Mouse (Mus musculus): Measurements from ENCODE around the gene Slc26a10.

Slc26a10 gene

DNA sequence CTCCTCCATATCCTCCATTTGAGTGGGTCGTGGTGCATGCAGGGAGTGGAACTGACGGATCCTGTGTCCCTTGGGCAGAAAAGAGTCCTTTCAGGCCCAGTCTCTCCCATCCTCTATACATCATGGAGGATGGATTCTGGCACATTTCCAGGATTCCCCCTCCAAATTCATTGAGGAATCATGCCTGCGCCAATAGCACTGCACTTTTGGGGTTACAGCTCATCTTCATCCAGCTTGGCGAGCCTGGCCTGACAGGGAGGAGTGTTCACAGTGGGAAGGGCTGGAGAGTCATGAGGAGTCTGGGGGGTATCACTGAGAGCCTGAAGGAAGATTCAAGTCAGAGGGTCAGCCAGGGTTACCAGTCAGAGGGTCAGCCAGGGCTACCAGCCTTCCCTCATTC lies 2.2 kb upstream of the Slc26a10 start:
- DNase-seq (ENCODE audit: low spot score in 2 of 2), result no peak

DNA sequence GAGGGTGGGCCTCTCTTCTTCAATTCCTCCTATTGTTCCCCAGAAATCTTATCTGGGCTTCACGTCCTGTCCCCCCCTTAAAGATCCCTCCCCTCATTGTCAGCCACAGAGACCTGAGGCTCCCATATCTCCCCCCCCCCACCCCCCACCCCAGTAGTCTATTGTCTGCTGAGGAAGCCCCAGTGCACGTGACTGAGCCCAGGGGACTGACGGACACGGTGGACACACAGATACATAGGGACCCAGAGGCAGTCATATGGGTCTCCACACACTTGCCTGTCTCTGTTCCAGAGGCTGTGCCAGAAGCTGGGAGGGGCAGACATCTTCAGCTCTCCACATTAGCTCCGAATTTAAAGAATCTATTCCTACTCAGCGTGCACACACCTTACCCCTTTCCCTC lies 1.1 kb upstream of the Slc26a10 start:
- no peak for DNase-seq (ENCODE audit: low spot score in 2 of 2)

DNA sequence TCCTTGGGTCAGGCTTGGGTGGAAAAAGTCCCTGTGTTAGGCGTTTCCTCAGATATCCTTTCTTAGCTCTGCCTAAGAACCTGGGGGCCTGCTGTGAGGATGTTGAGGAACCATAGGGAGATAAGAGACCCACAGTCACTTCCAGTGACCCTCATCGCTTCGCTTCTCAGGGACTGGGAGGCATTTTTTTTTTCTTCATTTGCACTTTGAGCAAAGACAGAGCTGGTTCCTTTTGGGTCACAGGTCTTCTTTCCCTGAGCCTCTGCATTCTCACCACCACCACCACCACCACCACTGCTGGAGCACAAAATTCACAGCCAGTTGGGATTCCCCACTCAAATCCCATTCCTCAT lies 226 bp upstream of the Slc26a10 start:
- no peak for DNase-seq (ENCODE audit: low spot score in 2 of 2)

DNA sequence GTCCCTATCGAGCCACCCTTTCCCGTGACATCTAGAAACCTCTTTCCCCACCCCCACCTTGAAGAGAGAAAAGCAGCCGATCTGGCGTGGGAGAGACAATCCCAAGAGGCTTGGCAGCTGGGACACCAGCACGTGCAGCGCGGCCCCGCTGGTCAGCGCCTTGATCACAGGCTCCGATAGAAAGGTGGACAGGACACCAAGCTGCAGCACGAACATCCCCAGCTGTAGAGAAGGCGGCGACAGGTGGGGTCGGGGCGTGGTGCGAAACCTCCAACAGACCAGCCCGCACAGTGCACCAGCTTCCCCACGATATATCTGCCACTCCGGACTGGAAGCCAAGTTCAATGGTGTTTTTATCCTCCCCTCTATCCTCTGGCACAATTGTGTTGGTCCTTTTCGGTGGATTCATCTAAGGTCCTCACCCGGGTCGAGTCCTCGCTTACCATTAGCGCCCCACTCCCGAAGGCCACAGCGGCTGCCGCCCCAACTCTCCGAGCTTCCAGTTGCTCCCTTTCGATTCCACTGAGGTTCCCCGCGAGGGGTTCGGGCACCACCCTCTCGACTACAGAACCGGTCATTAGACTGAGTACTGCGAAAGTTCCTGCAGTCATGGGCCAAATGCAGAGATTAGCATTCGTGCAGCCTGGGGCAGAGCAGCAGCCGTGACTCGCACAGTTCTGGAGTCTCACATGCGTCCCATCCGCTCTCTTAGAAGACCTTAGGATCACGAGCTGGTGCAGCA lies 2.0 kb downstream of the Slc26a10 start:
- DNase-seq (ENCODE audit: low spot score in 2 of 2), result peak in 1 of 2 experiments; percentile 66

DNA sequence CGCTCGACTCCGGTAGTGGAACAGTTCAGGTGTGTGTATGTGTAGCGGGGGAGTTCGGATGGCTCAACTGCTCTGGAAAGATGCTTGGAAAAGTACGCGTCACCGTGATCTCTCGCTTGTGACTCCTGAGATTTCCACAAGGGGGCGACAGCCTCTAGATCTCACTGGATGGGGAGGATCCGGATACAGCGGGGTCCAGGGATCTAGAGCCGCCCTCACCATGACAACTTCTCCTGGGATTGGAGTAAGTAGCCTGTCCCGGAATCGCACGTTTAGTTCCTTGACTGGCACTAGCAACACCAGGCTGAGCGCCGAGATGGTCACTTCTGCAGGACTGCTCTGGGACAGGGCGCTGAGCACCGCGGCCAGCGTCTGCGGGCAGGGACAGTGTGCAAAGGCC lies 2.7 kb downstream of the Slc26a10 start:
- DNase-seq (ENCODE audit: low spot score in 2 of 2), result peak; percentile 61 to 84

DNA sequence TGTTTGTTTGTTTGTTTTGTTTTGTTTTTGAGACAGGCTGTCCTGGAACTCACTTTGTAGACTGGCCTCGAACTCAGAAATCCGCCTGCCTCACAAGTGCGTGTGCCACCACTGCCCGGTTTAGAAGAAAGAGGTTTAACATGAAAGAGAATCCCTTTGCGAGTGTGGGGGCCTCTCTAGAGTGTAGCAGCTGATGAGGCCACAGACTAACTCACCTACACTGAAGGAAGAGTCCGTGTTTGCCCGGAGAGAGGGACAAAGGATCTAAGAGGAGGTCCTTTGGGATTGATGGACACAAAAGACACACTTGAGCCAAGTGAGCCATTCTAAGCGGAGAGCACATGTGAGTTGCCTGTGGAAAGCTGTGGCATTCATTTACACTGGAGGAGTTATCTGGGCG lies 3.2 kb downstream of the Slc26a10 start:
- peak; percentile 12 to 57 for DNase-seq (ENCODE audit: low spot score in 2 of 2)

DNA sequence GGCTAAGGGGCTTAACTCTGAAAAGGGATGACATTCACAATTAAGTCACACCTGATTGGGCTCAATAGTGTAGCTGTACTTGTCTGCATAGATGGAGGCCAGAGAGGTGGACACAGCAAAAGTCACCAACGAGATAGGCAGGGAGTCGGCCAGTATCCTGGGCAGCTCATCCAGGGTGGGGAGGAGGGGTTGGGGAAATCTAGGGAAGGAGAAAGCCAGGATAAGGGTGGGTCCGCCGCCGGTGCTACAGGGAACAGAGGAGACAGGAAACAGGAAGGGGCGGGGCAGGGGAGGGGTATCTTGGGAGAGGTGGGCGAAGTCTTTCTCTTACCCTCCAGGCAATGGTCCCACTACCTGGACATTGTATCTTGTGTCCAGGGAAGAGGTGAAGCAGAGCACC lies 3.7 kb downstream of the Slc26a10 start:
- DNase-seq (ENCODE audit: low spot score in 2 of 2), result peak in 1 of 2 experiments; percentile 59

DNA sequence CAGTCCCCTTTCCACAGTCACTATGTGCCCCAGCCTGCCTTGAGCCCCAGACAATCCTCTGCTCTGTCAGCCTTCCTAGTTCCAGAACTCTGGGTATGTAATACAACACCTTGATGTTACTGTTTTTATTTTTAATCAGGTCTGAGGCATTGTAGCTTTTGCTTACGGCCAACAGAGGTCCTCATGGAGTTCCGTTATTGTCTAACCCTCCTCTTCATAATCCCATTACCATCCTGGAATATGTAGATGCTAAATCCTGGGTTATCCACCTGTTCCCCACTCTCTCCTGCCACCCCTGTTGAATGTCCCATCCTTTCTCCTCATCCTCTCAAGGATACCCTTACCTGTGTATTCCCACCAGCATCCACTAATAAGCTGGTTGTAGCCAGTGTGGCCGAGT lies 4.2 kb downstream of the Slc26a10 start:
- no peak for DNase-seq (ENCODE audit: low spot score in 2 of 2)

DNA sequence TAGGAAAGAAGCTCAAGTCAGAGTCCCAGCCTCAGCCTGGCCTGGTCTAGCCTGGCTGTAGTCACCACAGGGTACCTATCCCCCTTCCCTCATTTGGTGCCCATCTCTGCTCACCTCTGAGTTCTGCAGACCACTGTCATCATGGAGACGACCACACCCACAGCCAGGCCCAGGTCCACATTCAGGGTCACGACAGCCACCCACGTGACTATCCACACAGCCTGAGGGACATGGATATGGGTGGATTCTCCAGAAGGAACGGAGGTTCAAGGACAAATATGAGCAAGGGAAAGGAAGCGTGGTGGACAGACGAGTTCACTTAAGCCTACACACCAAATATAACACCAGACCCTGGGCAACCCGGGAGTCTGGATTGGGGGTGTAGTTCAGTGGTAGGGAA lies 6.3 kb downstream of the Slc26a10 start:
- DNase-seq (ENCODE audit: low spot score in 2 of 2), result peak in 1 of 2 experiments; percentile 59

DNA sequence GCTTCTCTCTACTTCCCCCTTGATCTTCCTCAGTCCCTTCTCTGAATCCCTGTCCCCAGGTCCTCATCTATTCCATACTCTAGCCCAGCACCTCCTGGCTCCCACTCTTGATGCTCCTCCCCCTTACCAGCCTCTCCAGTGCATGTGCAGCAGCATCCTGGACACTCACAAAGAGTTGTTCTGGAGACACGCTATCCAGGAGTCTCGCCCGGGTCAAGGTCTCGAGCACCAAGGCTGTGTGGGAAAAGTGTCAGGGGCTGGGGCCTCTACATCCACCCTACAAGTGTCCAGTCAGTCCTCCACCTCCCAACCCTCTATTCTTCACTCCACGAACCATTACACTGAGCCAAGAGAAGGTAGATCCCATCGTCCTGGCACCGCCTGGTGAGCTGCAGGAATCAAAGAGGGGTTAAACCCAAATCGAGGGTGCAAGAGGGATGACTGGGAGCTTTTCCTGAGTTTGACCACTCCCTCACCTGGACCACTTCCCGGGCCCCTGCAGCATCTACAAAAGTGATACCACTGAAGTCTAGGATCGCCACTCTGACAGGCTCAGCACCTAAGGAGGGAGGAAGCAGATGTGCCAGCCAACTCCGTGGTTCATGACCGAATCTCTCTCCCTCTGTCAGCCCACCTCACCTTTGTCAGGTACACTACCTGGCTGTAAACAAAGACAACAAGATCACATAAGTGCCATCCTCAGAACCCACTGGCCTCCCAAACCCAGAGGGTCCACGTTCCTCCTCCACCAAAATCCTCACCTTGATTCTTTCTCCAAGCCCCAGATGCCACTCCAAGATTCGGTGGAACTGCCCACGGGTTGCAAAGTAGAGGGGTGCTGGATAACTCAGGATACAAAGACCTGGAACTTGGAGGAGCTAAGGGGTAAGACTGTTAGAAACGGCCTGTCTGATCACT lies 7.0 kb downstream of the Slc26a10 start:
- peak in 1 of 2 experiments; percentile 64 for DNase-seq (ENCODE audit: low spot score in 2 of 2)

DNA sequence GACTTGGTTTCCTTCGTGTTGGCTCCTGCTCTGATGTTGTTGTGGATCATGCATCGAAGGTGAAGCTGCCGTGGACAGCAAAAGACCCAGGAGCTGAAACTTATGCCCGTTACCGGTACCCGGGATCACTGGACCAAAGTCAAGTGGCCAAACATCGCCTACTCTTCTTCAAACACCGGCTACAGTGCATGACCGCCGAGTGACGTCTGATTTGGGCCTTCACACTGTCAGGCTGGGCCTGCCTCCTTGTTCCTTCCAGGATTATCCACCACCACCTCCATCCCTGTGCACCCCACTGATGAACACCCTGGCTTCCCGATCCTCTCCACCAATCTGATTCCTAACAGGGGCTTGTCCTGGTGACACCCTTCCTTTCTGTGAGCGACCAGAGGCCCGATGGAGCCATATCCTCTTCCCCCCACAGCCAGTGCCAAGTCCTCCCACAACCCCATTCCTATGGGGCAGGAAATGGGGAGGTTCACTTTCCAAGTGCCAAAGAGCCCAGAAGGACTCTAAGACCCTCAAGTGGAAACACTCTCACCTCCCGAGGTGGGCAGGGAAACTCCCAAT lies 8.7 kb downstream of the Slc26a10 start:
- no peak for DNase-seq (ENCODE audit: low spot score in 2 of 2)

DNA sequence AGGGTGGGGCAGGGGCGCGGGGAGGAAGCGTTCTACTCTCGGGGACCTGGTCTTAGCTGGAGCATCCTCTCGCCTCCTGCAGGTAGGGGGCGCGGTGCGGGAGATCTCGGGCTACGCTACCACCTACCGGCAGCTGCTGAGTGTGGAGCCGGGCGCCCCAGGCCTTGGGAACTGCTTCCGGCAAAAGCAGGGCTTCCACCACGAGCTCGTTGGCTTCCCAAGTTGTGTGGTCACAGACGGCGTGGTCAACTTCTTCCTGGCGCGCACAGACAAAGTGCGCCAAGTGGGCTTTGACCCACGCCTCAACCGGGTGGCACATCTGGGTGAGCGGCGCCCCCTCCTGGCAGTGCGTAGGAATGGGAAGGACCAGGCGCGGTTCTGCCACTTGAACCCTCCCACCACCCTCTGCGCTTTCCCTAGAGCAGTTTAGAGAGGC lies 9.6 kb downstream of the Slc26a10 start:
- DNase-seq (ENCODE audit: low spot score in 2 of 2), result peak; percentile 82 to 94

DNA sequence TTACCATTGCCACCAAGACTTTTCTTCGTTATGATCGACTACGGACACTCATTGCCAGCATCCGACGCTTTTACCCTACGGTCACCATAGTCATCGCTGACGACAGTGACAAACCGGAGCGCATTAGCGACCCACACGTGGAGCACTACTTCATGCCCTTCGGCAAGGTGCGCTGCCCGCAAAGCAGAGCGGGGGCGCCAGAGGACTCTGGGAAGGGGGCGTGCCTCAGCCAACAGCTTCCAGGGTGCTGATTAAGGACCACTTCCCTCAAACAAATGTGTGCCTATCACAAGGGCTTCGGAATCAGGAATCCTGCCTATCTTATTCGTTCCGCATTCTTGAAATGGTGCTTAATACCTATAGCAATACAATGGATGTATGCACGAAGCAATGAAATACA lies 10.4 kb downstream of the Slc26a10 start:
- peak in 1 of 2 experiments; percentile 76 for DNase-seq (ENCODE audit: low spot score in 2 of 2)

DNA sequence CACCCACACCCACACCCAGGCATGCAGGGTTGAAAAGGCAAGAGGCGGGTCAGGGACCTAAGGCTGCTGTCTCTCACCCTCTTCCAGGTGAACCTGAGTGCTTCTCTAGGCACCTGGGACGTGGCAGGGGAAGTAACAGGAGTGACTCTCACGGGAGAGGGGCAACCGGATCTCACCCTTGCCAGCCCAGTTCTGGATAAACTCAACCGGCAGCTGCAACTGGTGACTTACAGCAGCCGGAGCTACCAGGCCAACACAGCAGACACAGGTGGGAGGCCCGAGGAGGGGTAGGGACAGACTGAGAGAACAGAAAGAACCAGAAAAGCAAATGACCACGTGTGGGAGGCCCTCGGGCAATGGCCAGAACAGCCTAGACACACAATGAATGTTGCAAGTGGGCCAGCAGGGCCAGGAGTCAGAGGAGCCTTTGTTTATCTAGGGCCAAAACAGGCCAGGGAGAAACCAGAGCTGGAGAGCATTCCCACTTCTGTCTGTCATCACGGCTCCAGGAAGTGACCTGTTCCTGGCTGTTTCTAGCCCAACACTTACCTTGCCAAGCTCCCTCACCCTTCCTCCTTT lies 12.7 kb downstream of the Slc26a10 start:
- DNase-seq (ENCODE audit: low spot score in 2 of 2), result peak in 1 of 2 experiments; percentile 65

DNA sequence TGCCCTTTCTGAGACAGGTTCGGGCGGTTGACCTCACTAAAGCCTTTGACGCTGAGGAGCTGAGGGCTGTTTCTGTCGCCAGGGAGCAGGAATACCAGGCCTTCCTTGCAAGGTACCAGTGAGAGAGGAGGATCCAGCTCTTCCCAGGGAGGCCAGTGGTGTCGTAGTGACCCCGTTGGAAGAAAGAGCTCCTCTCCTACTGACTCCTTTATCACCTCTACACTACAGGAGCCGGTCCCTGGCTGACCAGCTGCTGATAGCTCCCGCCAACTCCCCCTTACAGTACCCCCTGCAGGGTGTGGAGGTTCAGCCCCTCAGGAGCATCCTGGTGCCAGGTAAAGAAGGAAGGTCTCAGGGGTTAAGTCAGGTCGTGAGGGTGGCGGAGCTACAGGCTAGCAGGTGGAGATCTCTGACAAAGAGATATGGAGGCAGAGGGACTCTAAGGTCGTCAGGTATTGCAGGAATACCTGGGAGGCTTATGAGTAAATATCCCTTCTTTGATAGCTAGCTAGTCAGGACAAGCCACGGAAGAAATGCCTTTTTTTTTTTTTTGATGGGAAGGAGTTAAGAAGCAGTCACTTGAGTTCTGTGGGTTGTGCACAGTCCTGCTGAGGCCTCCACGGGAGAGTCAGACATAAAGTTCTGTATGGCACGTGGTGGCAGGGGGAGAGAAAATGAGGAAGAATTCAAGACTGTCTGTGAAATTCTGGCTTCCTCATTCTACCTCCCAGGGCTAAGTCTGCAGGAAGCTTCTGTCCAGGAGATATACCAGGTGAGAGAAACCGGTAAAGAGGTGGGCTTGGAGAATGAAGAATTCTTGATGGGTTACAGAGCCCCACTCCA lies 13.5 kb downstream of the Slc26a10 start:
- peak in 1 of 2 experiments; percentile 68 for DNase-seq (ENCODE audit: low spot score in 2 of 2)

DNA sequence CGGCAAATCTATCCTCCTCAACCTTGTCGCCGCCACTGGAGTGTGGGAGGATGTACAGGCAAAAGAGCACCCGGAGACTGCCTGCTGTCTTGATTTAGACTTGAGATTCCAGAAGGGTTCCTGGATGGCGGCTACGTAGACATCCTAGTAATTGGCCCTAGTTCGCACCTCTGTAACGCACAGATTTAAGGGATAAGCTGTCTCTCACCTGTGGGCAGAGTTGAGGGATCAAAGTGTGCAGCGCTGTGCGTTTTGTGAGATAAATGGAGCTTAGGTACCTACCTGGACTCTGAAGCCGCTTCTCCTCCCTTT lies 14.1 kb downstream of the Slc26a10 start:
- no peak for DNase-seq (ENCODE audit: low spot score in 2 of 2)

DNA sequence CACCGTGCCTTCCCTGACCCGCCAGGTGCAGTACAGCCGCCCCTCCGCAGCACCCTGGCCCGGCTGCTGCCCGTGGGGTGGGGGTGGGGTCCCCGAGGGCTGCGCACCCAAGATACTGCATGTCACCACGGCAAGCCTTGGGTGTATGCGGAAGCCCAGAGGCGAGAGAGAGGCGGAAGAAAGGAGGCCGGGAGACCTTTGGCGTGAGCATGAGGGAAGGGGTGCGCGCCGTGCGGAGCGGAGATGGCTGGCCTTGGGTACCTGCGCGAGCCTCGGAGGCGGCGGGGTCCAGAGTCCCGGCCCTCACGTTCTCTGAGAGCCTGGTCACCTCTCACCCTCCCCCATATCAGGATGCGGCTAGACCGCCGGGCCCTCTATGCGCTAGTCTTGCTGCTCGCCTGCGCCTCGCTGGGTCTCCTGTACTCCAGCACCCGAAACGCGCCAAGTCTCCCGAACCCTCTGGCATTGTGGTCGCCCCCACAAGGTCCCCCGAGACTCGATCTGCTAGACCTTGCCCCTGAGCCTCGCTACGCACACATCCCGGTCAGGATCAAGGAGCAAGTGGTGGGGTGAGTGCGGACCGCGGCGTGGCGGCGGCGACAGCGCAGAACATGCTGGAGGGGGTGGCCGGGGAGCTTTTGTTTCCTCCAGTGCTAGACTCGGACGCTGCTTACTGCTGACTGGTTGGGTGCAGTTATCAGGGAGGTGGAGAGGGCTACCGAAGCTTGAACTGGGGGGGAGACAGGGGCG lies 14.6 kb downstream of the Slc26a10 start:
- DNase-seq (ENCODE audit: low spot score in 2 of 2), result peak; percentile 64 to 81

DNA sequence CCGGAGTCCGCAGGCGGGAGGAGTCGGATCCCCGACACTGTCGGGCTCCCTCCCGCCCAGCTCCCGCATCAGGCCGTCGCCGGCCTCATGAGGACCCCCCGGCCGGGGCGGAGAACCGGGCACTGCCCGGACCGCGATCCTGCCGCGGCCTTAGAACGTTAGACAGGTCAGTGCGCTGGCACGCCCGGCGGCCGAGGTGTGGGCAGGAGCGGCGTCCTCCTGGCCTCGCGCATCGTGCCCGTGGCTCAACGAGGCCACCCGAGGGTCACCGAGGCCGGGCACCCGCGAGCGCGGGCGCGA lies 15.1 kb downstream of the Slc26a10 start:
- DNase-seq (ENCODE audit: low spot score in 2 of 2), result peak in 1 of 2 experiments; percentile 90

DNA sequence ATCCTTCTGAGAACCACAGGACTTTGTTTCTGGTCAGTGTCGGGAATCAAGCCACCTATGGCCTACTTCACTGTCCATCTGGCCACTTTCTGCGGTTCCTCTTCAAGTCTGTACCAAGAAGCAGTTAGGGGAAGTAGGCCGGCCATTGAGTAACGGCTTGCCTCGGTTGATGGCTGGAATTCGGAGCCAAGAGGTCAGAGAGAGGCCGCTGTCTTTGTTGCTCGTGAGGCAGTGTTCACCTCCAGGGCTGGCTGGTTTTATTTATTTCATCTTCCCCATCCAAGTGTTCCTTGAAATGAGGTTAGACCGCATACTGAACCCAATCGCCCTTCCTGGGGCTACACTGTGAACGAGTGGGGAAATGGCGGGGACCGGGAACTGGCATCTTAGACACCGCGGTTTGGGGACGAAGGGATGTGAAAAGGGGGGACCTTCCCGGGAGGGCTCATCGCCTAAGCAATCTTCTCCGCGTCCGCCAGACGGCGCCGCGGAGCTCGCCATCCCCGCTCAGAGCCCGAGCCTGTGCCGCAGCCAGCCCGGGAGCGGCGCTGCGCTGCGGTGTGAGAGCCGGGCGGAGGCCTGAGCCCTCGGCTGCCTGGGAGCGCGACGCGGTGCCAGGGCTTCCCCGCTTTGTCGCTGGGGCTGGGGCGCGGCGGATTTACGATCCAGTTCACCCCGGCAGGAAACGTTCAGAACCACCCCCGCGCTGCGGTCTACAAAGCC lies 15.7 kb downstream of the Slc26a10 start, which contains the start of gene B4galnt1:
Gene B4galnt1 (plus strand): TSS at position 595 of the 723 bp plus-strand sequence.
- DNase-seq (ENCODE audit: low spot score in 2 of 2), result peak in 1 of 2 experiments; percentile 79

DNA sequence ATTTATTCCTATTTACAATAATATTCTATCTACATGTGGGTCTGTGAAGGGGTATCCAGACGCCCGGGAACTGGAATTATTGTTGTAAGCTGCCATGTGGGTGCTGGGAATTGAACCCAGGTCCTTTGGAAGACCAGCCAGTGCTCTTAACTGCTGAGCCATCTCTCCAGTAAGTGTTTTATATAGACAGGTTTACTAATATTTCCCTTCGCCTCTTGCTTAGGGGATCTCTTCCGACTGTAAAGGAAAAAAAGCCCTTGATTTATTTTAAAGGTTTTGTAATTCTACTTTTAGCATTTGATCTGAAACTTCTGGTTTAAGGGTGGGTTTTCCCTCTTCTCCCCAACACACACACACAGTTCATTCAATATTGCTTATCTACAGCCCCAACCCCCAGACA lies 16.3 kb downstream of the Slc26a10 start:
- no peak for DNase-seq (ENCODE audit: low spot score in 2 of 2)

Measured in spleen, postnatal 4 days (tissue).